Mouse (Mus musculus): Measurements from ENCODE around the gene Osbpl8.

GRCm38 (mm10) chr10:111193536-111193935 is 29.0 kb downstream of the Osbpl8 start:
- TF ChIP-seq CTCF (IDR thresholded peaks at IDR 0.05; ENCODE audit: low read depth) (no peak), EP300 (IDR thresholded peaks at IDR 0.05; ENCODE audit: low read depth) (no peak)
